Mouse (Mus musculus) embryonic facial prominence, embryonic 12.5 days (tissue): Measurements from ENCODE around the gene Selenot. TPM values are rescaled to one million over a fixed set of nuclear protein-coding genes. Genes with fewer than 3 reads are reported as not detected.

Experiments used
- polyA plus RNA-seq: library from polyadenylated mRNA; unstranded; fragments of >200 nt; fragmentation: Nextera tagmentation; extraction: Ambion mirVana; gene quantifications from 2 replicates; pipeline ENCODE4 v1.2.1, GENCODE M21; 2016

Selenot gene
- polyA plus RNA-seq, 1 experiment from 2014 or later, result 18.1 TPM

Other genes starting within 250 kb of the Selenot start
- 17.5 and 19.3 TPM in 2 replicates for gene Tsc22d2, start 161.9 kb upstream of the Selenot start, polyA plus RNA-seq
- gene Eif2a, start 50.8 kb upstream of the Selenot start, polyA plus RNA-seq, result 56.4 and 57.4 TPM in 2 replicates
- 147 and 157 TPM in 2 replicates for gene Serp1, start 50.7 kb upstream of the Selenot start, polyA plus RNA-seq
- not detected in 2 replicates for gene Erich6, start 60.6 kb downstream of the Selenot start, polyA plus RNA-seq
- gene Siah2, start 115.8 kb downstream of the Selenot start, polyA plus RNA-seq, result 7.4 and 8.0 TPM in 2 replicates
- 0.29 TPM in 1 of 2 replicates, not detected in the other for gene Mindy4b-ps, start 245.7 kb downstream of the Selenot start, polyA plus RNA-seq